Mouse (Mus musculus): Measurements from ENCODE around the gene Krt80. TPM values are rescaled to one million over a fixed set of nuclear protein-coding genes. Genes with fewer than 3 reads are reported as not detected.
A peak's percentile ranks its signal among the peaks of the same experiment; 100 is the strongest.

Gene Krt80
- polyA plus RNA-seq, 1 experiment, result 2.0 TPM

- DNase-seq (ENCODE audit: extremely low spot score in 1 of 2, low spot score in 1 of 2), result no peak
These were observed 49.8 kb downstream of the Krt80 start for GRCm38 (mm10) chr15:101320010-101320617.

DNA sequence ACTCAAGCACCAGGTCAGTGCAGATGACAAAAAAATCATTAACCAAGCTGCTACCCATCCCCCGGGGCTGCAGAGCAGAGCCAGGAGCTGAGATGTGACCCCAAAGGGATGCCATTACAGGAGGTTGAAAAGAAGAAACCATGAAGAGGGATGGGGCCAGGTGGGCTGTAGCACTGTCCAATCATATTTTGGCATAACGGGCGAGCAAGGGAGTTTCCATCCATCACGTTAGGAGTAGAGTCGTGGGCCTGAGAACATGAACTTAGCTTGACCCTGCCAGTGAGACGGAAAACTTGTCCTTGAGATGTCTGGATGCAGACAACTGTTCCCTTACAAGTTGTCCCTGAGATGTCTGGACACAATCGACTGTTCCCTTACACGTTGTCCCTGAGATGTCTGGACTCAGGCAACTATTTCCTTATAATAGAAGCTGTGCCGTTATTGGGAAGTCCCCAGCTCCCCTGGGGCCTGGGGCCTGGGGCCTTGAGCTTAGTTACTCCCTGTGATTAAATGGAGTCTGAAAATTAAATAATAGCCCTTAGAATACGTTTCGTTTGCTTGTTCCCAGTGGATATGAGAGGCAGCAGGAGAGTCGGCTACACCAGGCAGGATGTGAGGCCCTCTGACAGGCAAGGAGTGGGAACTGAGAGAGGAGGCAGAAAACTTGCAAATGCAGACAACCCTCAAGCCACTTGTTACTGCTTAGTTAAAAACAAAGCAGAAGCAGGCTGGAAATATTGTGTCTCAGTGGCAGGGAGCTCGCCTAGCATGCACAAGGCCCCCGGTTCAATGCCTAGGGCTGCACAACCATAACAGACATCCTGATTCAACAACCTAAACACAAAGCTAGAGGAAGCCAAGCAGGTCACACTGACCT lies 50.8 kb downstream of the Krt80 start:
- no peak for DNase-seq (ENCODE audit: extremely low spot score in 1 of 2, low spot score in 1 of 2)

DNA sequence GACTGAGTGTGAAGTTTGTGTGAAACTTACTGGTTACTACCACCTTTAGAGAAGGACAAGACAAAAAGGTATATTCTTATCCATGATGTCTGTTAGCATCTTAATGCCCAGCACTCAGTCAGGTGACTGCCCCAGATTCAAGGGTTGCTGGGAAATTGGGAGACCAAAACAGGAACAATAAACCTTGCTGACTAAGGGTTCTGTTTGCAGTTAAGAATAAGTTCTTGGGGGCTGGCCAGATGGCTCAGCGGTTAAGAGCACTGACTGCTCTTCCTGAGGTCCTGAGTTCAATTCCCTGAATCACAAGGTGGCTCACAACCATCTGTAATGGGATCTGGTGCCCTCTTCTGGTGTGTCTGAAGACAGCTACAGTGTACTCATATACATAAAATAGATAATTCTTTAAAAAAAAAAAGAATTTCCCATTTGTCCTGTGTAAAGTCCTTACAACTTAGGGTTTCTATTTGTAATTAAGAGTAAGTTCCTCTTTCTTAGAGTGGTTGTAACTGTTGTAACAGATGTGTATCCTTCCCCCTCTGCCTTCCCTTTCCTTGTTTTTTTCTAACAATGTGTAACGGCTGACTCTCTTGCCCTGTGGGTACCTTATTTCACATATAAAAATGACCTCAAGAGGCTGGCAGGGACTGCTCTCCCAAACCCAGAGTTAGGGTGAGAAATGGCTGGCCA lies 52.0 kb downstream of the Krt80 start:
- DNase-seq (ENCODE audit: extremely low spot score in 1 of 2, low spot score in 1 of 2), result no peak

DNA sequence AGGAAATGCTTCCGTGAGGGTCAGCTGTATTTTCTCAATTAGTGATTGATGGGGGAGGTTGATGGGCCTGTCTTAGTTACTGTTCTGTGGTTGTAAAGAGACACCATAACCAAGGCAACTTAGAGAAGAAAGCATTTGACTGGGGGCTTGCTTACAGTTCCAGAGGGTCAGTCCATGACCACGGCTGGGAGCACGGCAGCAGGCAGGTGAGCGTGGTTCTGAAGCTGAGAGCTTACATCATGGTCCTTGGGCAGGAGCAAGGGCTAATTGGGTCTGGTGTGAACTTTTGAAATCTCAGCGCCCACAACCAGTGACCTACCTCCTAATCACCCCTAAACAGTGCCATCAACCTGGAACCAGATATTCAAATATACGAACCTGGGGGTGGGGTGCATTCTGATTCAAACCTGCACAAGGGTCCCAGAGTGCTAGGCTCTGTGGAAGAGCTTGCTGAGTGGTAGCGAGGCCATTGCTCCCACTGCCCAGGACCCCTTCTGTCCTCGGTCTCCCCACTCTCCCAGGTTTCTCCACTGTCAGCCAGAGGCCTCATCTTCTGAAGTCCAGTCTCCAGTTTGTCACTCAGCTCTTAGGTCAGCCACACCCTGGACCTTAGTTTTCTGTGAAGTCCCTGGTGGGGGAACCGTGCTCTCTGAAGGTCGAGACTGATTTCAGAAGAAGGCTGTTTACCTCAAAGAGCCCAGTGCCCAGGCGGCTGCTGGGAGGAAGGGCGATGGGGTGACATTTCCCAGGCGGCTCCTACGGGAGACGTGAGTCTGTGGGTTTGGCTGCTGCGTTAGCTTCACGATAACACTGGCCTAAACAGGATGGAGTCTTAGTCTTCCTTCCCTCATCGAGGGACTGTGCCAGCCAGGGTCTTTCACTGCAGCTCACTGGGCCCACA lies 52.8 kb downstream of the Krt80 start:
- DNase-seq (ENCODE audit: extremely low spot score in 1 of 2, low spot score in 1 of 2), result no peak

DNA sequence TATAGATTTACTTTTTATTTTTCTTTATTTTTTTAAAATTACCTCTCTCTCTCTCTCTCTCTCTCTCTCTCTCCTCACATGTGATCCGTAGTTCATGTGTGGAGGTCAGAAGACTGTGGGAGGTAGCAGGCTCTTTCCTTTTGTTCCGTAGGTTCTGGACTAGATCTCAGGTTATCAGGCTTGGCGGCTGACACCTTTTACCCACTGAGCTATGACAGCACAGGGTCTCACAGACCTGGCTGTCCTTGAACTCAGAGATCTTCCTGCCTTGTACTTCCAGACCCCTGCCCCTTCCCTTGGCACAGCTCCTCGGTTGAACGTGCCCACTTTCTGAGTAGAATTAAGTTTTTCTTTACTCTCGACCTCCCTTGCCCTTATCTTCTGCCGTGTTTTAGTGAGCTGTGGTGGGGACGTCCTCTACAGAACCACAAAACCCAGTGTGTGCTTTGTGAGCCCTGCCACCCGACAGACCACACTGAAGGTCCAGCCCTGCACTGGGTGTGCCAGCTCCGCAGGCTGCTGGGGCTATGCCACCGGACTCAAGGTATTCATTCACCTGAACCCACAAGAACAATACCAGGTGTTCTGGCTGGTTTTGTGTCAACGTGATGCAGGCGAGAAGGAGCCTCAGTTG lies 53.6 kb downstream of the Krt80 start:
- DNase-seq (ENCODE audit: extremely low spot score in 1 of 2, low spot score in 1 of 2), result no peak

- peak; percentile 93 to 97 for DNase-seq (ENCODE audit: extremely low spot score in 1 of 2, low spot score in 1 of 2)
These were observed 54.1 kb downstream of the Krt80 start for GRCm38 (mm10) chr15:101315832-101316231.

DNA sequence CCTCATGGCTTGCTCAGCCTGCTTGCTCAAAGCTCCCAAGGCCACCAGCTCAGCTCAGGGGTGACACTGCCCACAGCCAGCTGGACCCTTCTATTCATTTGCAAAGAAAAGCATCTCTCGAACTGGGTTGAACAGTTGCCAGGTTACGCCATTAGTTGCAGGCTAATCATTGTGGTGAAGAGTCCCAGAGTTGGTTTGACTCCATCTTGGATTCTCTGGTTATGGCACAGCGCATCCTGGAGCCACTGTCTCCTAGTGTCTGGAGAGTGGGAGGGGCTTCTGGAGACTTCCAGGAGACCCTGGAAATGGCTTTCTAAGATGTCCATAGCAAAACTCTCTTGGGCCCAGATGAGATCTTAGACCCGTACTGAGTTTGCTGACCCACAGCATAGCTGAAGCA lies 54.6 kb downstream of the Krt80 start:
- DNase-seq (ENCODE audit: extremely low spot score in 1 of 2, low spot score in 1 of 2), result no peak

DNA sequence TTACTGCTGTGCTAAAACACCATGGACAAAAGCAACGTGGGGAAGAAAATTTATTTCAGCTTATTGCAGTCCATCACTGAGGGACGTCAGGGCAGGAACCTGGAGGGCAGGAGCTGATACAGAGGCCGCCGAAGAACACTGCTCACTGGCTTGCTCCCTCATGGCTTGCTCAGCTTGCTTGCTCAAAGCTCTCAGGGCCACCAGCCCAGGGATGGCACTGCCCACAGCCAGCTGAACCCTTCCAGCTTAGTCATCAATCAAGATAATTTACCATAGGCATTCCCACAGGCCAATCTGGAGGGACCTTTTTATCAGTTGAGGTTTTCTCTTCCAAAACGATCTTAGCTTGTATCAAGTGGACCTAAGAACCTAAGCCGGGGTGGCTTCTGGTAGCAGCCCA lies 58.0 kb downstream of the Krt80 start:
- no peak for DNase-seq (ENCODE audit: extremely low spot score in 1 of 2, low spot score in 1 of 2)

- peak; percentile 30 to 63 for DNase-seq (ENCODE audit: extremely low spot score in 1 of 2, low spot score in 1 of 2)
These were observed 58.7 kb downstream of the Krt80 start for GRCm38 (mm10) chr15:101311087-101311770.

DNA sequence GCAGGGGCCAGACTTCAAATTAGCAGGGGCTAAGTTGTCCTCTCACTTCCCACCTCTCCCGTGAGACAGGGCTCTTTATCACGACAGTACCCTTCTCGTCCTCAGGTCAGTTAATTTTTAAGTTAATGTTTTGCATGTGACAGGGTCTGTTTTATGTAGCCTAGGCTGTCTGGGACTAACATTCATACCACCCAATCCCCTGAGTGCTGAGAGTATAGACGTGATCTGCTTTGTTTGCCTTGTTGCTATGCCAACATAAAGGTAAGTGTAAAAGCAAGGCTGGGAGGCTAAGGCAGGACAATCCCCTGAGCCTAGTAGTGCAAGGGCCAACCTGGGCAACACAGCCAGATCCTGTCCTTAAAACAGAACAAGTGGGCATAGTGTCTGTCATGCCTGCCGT lies 60.5 kb downstream of the Krt80 start:
- no peak for DNase-seq (ENCODE audit: extremely low spot score in 1 of 2, low spot score in 1 of 2)

- DNase-seq (ENCODE audit: extremely low spot score in 1 of 2, low spot score in 1 of 2), result no peak
These were observed 61.3 kb downstream of the Krt80 start for GRCm38 (mm10) chr15:101308440-101309348.

GRCm38 (mm10) chr15:101306459-101306858 lies 63.5 kb downstream of the Krt80 start:
- peak in 1 of 2 experiments; percentile 51 for DNase-seq (ENCODE audit: extremely low spot score in 1 of 2, low spot score in 1 of 2)

- DNase-seq (ENCODE audit: extremely low spot score in 1 of 2, low spot score in 1 of 2), result no peak
These were observed 66.1 kb downstream of the Krt80 start for GRCm38 (mm10) chr15:101303830-101304229.

DNA sequence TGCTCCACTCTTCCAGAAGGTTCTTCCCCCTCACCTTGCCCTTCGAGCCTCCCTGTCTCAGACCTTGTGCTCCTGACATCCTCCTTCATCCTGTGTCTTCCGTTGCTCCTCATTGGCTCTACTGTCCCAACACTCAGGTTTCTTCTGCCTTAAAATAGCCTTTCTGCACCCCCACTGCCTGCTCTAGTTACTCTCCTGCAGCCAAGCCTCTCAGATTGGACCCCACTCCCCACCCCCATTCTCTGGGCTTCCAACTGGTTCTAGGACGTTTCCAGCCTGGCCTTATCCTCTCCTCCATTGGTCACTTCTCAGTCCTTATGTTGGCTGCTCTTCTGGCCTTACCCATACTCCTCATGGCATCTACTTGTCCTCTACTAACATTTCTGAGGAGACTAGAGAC lies 67.8 kb downstream of the Krt80 start:
- no peak for DNase-seq (ENCODE audit: extremely low spot score in 1 of 2, low spot score in 1 of 2)

- no peak for DNase-seq (ENCODE audit: extremely low spot score in 1 of 2, low spot score in 1 of 2)
These were observed 69.8 kb downstream of the Krt80 start for GRCm38 (mm10) chr15:101300128-101300527.

DNA sequence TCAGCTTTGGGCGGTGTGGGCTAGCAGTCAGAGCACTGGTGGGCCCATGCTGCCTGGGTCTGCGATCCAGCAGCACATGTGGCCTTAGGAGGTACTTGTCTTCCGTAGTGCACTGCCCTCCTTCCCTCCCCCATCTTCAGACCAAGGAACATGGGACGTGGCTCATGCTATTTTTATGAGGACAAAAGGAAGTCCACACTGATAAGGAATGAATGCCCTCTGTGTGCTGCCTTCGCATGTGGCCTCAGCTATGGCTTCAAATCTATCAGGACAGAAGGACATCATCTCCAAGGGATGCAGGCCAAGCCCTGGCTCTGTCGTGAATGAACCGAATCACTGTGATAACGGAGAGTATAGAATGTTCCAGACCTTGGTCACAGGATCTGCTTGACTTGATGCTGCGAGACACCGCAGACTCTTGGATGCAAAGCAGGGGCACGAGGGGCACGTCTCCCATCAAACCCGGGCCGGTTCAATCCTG lies 70.4 kb downstream of the Krt80 start:
- no peak for DNase-seq (ENCODE audit: extremely low spot score in 1 of 2, low spot score in 1 of 2)

DNA sequence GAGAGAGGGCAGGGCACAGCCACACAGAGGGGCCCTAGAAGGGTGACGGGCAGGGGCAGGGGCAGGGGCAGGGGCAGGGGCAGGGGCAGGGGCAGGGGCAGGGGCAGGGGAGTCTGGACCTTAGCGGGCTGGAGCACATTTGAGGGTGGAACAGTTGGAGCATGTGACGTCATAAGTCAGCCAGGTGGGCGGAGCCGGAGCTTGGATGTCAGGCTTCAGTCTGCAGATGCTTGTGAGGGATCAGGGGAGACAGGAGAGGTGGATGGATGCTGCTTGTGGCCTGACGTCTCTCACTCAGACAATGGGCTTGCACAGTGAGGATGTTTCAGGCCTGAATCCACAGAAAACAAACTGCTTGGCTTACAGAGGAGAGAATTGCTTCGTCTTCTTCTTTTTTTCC lies 71.4 kb downstream of the Krt80 start:
- DNase-seq (ENCODE audit: extremely low spot score in 1 of 2, low spot score in 1 of 2), result no peak

DNA sequence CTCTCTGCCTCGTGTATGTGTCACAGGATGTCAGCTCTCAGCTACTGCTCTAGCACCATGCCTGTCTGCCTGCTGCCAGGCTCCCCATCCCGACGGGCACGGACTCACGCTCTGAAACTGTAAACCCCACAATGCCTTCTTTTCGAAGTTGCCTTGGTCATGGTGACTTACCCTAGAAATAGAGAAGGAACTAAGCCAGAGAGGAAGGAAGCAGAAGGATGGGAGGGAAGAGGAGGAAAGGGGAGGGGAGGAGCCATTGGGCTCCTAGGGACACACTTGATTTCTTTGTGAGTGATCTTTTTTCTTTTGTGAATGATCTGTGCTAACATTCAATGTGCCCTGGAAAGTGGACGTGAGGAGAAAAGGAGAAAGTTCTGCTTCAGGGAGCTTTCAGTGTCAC lies 72.0 kb downstream of the Krt80 start:
- DNase-seq (ENCODE audit: extremely low spot score in 1 of 2, low spot score in 1 of 2), result no peak
